Mouse (Mus musculus): ENCODE data around the gene Slc9a1. TPM values are rescaled to one million over a fixed set of nuclear protein-coding genes. Genes with fewer than 3 reads are reported as not detected.

Gene Slc9a1
- polyA plus RNA-seq, 1 experiment from 2014 or later = 5.7 TPM

DNA sequence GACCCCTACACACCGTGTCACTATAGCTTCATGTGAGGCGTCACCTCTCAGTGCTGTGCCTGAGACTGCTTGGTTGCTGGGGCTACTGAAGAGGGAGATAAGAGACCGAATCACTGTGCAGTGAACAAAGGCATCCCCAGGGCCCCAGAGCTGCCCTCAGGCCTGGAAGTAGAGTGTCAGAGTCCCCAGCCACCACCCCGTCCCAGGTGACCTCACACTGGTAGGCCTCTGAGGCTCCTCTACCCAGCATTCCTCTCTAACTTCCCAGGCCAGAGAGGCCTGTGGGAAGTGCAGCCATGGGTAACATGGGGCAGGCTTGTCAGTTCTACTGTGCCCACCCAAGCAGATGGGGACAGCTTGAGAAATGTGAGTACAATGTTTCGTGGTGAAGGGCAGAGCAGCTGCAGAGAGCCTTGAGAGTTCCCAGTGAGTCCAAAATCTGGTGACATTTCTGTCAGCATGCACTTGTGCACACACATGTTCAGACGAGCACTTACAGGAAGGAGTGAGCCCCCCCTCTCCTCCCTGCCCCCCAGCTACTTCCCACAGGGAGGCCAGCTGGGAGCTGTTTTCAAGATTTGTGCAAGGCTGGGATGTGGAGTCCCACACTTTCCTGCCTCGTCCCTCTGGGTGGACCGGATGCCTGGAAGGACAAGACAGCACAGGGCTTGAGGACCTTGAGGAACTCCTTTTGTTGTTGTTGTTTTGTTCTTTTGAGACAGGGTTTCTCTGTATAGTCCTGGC is 37.0 kb downstream of the Slc9a1 start:
- DNase-seq (ENCODE audit: low spot score) (no peak), ATAC-seq (replicated peaks; ENCODE audit: low FRiP score, low read depth) (0 out of 2 replicates have a peak, but pooled peaks have one; percentile 42)
- TF ChIP-seq CTCF (IDR thresholded peaks at IDR 0.05; ENCODE audit: low read depth) = no peak

DNA sequence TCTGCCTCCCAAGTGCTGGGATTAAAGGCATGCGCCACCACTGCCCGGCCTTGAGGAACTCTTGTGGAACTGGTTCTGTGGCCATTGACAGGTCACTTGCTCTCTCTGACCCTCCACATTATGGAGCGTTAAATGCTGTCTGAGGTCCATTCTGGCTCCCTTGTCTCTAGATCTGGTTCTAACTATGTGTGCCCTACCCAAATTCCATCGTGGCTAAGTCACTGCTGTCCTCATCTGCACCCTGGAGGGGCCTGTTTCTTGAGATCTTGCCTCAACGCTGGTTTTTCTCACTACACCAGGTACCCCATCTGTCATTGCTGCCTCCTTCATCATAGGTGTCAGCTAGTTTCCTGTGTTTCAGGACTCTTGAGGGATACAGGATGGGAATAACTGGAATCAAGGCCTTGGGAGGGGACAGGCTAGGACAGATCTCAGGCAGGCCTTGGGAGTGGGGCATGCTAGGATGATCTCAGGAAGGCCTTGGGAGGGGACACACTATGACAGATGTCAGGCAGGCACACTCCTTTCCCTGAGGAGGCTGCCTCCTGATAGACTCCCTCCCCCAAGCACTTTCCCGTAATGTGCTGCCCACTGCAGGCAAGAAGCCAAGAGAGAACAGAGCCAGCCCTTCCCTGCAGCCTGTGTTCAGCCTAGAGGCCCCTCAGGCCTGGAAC is 37.7 kb downstream of the Slc9a1 start:
- 0 out of 2 replicates have a peak, but pooled peaks cover 9% of the 10 kb centered on the region for H3K36me3 ChIP-seq (ENCODE audit: insufficient read depth, low read length)
- peak; percentile 23; the same call in 1 of the 2 replicates for TF ChIP-seq CTCF (IDR thresholded peaks at IDR 0.05; ENCODE audit: low read depth)
- H3K27ac ChIP-seq = peak overlapping the region; percentile 36; the same call in 1 of the 2 replicates
- no peak overlapping the region for H3K4me3 ChIP-seq (replicated peaks; ENCODE audit: low read depth, low read length)
- no peaks in the 10 kb centered on the region for H3K9me3 ChIP-seq (replicated peaks; ENCODE audit: low read length)
- H3K9ac ChIP-seq (ENCODE audit: low read depth, low read length) = no peak overlapping the region
- H3K4me1 ChIP-seq (replicated peaks; ENCODE audit: insufficient read depth, low read length) = peaks cover 14% of the 10 kb centered on the region
- H3K4me2 ChIP-seq (ENCODE audit: low read length) = no peak overlapping the region
- DNase-seq (ENCODE audit: low spot score) = no peak
- H3K27me3 ChIP-seq (ENCODE audit: insufficient read depth, low read length) = no peaks in the 10 kb centered on the region
- WGBS = 54% methylated on average over 6 of the region's 6 CpGs
- no peak for ATAC-seq (replicated peaks; ENCODE audit: low FRiP score, low read depth)

More for the DNA sequence above, 37.0 kb downstream of the Slc9a1 start:
- WGBS = 57% methylated on average over 8 of the region's 8 CpGs
- Histone ChIP-seq H3K36me3 (ENCODE audit: insufficient read depth, low read length) (0 out of 2 replicates have a peak, but pooled peaks cover 4% of the 10 kb centered on the region), H3K9ac (ENCODE audit: low read depth, low read length) (no peak overlapping the region), H3K4me2 (ENCODE audit: low read length) (no peak overlapping the region), H3K27me3 (ENCODE audit: insufficient read depth, low read length) (no peaks in the 10 kb centered on the region), H3K4me1 (replicated peaks; ENCODE audit: insufficient read depth, low read length) (peaks cover 14% of the 10 kb centered on the region), H3K9me3 (replicated peaks; ENCODE audit: low read length) (no peaks in the 10 kb centered on the region), H3K27ac (peak overlapping the region; percentile 36; the same call in 1 of the 2 replicates), H3K4me3 (replicated peaks; ENCODE audit: low read depth, low read length) (no peak overlapping the region)

DNA sequence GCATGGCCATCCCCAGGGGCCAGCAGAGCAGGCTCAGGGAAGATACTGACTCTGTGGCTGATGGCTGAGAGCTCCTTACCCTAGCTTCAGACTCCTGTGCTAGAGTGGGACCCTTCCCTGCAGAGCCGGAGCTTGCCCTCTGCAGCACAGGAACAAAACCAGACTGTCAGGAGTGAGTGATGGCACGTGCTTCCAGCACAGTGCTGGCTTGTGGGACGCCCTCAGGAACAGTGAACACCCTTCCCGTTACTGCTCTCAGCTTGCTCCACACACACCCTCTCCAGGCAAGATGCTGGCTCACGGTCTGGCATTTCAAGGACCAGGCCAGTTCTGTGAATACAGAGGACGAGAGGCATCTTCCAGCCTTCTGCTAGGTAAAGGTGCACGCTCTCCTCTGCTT is 38.5 kb downstream of the Slc9a1 start:
- no peak for TF ChIP-seq CTCF (IDR thresholded peaks at IDR 0.05; ENCODE audit: low read depth)
- Histone ChIP-seq H3K4me3 (replicated peaks; ENCODE audit: low read depth, low read length) (no peak overlapping the region), H3K27me3 (ENCODE audit: insufficient read depth, low read length) (no peaks in the 10 kb centered on the region), H3K9me3 (replicated peaks; ENCODE audit: low read length) (no peaks in the 10 kb centered on the region), H3K4me2 (ENCODE audit: low read length) (no peak overlapping the region), H3K36me3 (ENCODE audit: insufficient read depth, low read length) (0 out of 2 replicates have a peak, but pooled peaks cover 9% of the 10 kb centered on the region), H3K9ac (ENCODE audit: low read depth, low read length) (no peak overlapping the region), H3K4me1 (replicated peaks; ENCODE audit: insufficient read depth, low read length) (peaks cover 14% of the 10 kb centered on the region), H3K27ac (peak overlapping the region; percentile 36; the same call in 1 of the 2 replicates)
- ATAC-seq (replicated peaks; ENCODE audit: low FRiP score, low read depth) (no peak), DNase-seq (ENCODE audit: low spot score) (no peak)
- 54% methylated on average over 7 of the region's 7 CpGs for WGBS

DNA sequence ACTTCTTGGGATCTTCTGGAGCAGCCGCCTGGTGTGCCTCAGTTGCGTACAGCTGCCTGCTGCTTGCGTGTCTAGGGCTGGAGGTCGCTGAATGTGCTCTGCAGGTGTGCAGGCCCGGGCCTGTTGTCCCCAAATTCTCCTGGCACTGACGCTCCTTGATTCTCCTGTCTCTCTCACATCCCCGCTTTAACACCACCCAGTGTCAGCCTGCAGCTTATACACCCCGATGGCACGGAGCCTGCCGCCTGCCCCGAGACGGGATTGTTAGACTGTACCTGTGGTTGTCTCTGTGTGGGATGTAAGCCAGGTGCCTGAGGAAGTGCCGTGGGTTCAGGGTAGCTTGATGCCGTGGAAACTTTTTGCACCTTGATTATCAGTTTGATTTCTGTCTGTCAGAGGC is 41.5 kb downstream of the Slc9a1 start:
- 93% methylated on average over 14 of the region's 14 CpGs for whole genome bisulfite sequencing
- no peak for TF ChIP-seq CTCF (IDR thresholded peaks at IDR 0.05; ENCODE audit: low read depth)
- Histone ChIP-seq H3K4me1 (replicated peaks; ENCODE audit: insufficient read depth, low read length) (peaks cover 14% of the 10 kb centered on the region), H3K36me3 (ENCODE audit: insufficient read depth, low read length) (0 out of 2 replicates have a peak, but pooled peaks cover 16% of the 10 kb centered on the region), H3K9ac (ENCODE audit: low read depth, low read length) (no peak overlapping the region), H3K27ac (no peak overlapping the region), H3K9me3 (replicated peaks; ENCODE audit: low read length) (no peaks in the 10 kb centered on the region), H3K4me2 (ENCODE audit: low read length) (no peak overlapping the region), H3K27me3 (ENCODE audit: insufficient read depth, low read length) (no peaks in the 10 kb centered on the region), H3K4me3 (replicated peaks; ENCODE audit: low read depth, low read length) (no peak overlapping the region)
- DNase-seq (ENCODE audit: low spot score) = no peak
- no peak for ATAC-seq (replicated peaks; ENCODE audit: low FRiP score, low read depth)

DNA sequence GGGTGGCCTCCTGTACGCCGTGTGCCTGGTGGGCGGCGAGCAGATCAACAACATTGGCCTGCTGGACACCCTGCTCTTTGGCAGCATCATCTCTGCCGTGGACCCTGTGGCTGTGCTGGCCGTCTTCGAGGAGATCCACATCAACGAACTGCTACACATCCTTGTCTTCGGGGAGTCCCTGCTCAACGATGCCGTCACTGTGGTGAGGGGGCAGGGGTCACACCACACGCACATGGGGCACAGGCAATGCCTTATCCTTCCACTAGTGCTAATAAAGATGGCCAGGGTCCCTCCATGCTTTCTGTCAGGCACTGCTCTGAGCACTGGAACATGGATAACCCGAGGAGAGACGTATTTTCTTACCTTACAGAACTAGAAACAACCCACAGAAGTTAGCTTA is 42.6 kb downstream of the Slc9a1 start:
- ATAC-seq (replicated peaks; ENCODE audit: low FRiP score, low read depth) (no peak), DNase-seq (ENCODE audit: low spot score) (no peak)
- Histone ChIP-seq H3K4me3 (replicated peaks; ENCODE audit: low read depth, low read length) (no peak overlapping the region), H3K4me2 (ENCODE audit: low read length) (no peak overlapping the region), H3K9ac (ENCODE audit: low read depth, low read length) (no peak overlapping the region), H3K27me3 (ENCODE audit: insufficient read depth, low read length) (no peaks in the 10 kb centered on the region), H3K4me1 (replicated peaks; ENCODE audit: insufficient read depth, low read length) (peaks cover 5% of the 10 kb centered on the region), H3K36me3 (ENCODE audit: insufficient read depth, low read length) (peaks cover 19% of the 10 kb centered on the region; the same call in 1 of the 2 replicates), H3K9me3 (replicated peaks; ENCODE audit: low read length) (no peaks in the 10 kb centered on the region), H3K27ac (no peak overlapping the region)
- no peak for TF ChIP-seq CTCF (IDR thresholded peaks at IDR 0.05; ENCODE audit: low read depth)
- 71% methylated on average over 14 of the region's 14 CpGs for WGBS

All from kidney, postnatal 0 days (tissue).